Mouse (Mus musculus) ES-E14 (cell line): Measurements from ENCODE around the gene Tatdn2.

Source experiments
- HCFC1 ChIP-seq: IDR thresholded peaks from 2 replicates; pipeline ENCODE4 v1.6.1; 2012; ENCODE audit warnings: low read length, inconsistent platforms, borderline replicate concordance; ENCODE audit not compliant: insufficient read depth
- ZC3H11A ChIP-seq: IDR thresholded peaks from 2 replicates; pipeline ENCODE4 v1.6.1; 2012; ENCODE audit warnings: low read depth, mild to moderate bottlenecking, inconsistent platforms, low read length, borderline replicate concordance

DNA sequence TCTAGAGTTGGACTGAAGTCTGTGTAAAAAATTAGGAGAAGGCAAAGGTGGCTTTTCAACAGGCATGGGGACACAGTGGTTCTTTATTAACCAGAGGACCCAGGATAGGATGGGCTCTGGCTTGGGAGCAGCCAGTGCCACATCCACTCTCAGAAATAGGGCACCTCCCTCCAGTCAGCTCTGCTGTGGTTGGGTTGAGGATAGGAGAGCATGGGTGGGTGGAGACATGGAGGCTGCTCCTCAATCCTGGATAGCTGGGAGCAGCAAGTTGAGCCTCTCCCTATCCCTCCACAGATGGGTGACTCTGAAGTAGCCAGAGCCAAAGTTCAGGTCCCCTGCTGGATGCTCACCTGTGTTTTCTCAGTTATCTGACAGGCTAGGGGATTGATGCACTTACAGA lies 48.3 kb downstream of the Tatdn2 start:
- TF ChIP-seq HCFC1 = no peak
- TF ChIP-seq ZC3H11A = no peak
